Mouse (Mus musculus) midbrain, embryonic 16.5 days (tissue): ENCODE data around the gene Tenm3. TPM values are rescaled to one million over a fixed set of nuclear protein-coding genes. Genes with fewer than 3 reads are reported as not detected.
A peak's percentile ranks its signal among the peaks of the same experiment; 100 is the strongest.

ENCODE experiments used
- ATAC-seq: fragments of 200-750 bp; cut with Nextera tagmentation; 2 replicates; pipeline ENCODE4 v1.8.0; 2017; ENCODE audit warnings: moderate TSS enrichment
- H3K27ac ChIP-seq: fragments of 300-500 bp; sonication (generic); 2 replicates; pipeline ENCODE4 v1.5.1; 2014; ENCODE audit warnings: mild to moderate bottlenecking, low read length, mixed read lengths
- H3K27me3 ChIP-seq: fragments of 300-500 bp; sonication (generic); 2 replicates; pipeline ENCODE4 v1.6.1; 2014; ENCODE audit warnings: low read depth, low read length, mixed read lengths; ENCODE audit not compliant: control insufficient read depth, insufficient read depth
- H3K36me3 ChIP-seq: fragments of 300-500 bp; sonication (generic); 2 replicates; pipeline ENCODE4 v1.6.1; 2014; ENCODE audit warnings: mild to moderate bottlenecking, low read length, moderate library complexity, mixed read lengths; ENCODE audit not compliant: control insufficient read depth, insufficient read depth
- H3K4me1 ChIP-seq: fragments of 300-500 bp; sonication (generic); 2 replicates; pipeline ENCODE4 v1.6.1; 2014; ENCODE audit warnings: mild to moderate bottlenecking, low read length, mixed read lengths; ENCODE audit not compliant: control insufficient read depth, insufficient read depth
- H3K4me2 ChIP-seq: fragments of 300-500 bp; sonication (generic); 2 replicates; pipeline ENCODE4 v1.6.1; 2014; ENCODE audit warnings: mild to moderate bottlenecking, low read length, mixed read lengths
- H3K4me3 ChIP-seq: fragments of 300-500 bp; sonication (generic); 2 replicates; pipeline ENCODE4 v1.5.1; 2014; ENCODE audit warnings: low read depth, mild to moderate bottlenecking, low read length, moderate library complexity, mixed read lengths
- H3K9ac ChIP-seq: fragments of 300-500 bp; sonication (generic); 2 replicates; pipeline ENCODE4 v1.6.1; 2014; ENCODE audit warnings: low read depth, low read length, mixed read lengths
- H3K9me3 ChIP-seq: fragments of 300-500 bp; sonication (generic); replicated peaks from 2 replicates; pipeline ENCODE4 v1.6.1; 2014; ENCODE audit warnings: mild to moderate bottlenecking, low read length, mixed read lengths; ENCODE audit not compliant: control insufficient read depth, poor library complexity, severe bottlenecking
- WGBS: fragments of 180-500 bp; shearing (Covaris S2); extraction: QIAGEN DNeasy Blood & Tissue Kit; methylation state at CpG from one replicate; pipeline ENCODE4 v1.1.7; 2014; 5-methylcytosine and 5-hydroxymethylcytosine counted together
- polyA plus RNA-seq: library from polyadenylated mRNA; unstranded; fragments of >200 nt; fragmentation: Nextera tagmentation; extraction: Ambion mirVana; gene quantifications from 2 replicates; pipeline ENCODE4 v1.2.1, GENCODE M21; 2015

The Tenm3 gene
- polyA plus RNA-seq, 1 experiment from 2014 or later: 37.4 TPM

GRCm38 (mm10) chr8:48844370-48844905 lies 687 bp upstream of the Tenm3 start:
- H3K4me1 ChIP-seq: peaks cover 12% of the 10 kb centered on the region
- H3K36me3 ChIP-seq: no peaks in the 10 kb centered on the region
- no peak for ATAC-seq
- under 1% methylated on average over 14 of the region's 14 CpGs for WGBS
- H3K9me3 ChIP-seq: no peaks in the 10 kb centered on the region
- H3K4me2 ChIP-seq: peak overlapping the region; percentile 96
- peak overlapping the region; percentile 72 for H3K9ac ChIP-seq
- peak overlapping the region; percentile 84 for H3K27ac ChIP-seq
- H3K4me3 ChIP-seq: peak overlapping the region; percentile 91
- peaks cover 5% of the 10 kb centered on the region for H3K27me3 ChIP-seq

GRCm38 (mm10) chr8:48842991-48843930 lies 490 bp downstream of the Tenm3 start:
- peaks cover 5% of the 10 kb centered on the region for H3K27me3 ChIP-seq
- H3K4me3 ChIP-seq: peak overlapping the region; percentile 91
- peaks cover 12% of the 10 kb centered on the region for H3K4me1 ChIP-seq
- 2% methylated on average over 41 of the region's 93 CpGs for WGBS
- H3K36me3 ChIP-seq: no peaks in the 10 kb centered on the region
- peak overlapping the region; percentile 96 for H3K4me2 ChIP-seq
- no peaks in the 10 kb centered on the region for H3K9me3 ChIP-seq
- H3K27ac ChIP-seq: peak overlapping the region; percentile 84
- peak overlapping the region; percentile 72 for H3K9ac ChIP-seq
- peak; percentile 87 for ATAC-seq

DNA sequence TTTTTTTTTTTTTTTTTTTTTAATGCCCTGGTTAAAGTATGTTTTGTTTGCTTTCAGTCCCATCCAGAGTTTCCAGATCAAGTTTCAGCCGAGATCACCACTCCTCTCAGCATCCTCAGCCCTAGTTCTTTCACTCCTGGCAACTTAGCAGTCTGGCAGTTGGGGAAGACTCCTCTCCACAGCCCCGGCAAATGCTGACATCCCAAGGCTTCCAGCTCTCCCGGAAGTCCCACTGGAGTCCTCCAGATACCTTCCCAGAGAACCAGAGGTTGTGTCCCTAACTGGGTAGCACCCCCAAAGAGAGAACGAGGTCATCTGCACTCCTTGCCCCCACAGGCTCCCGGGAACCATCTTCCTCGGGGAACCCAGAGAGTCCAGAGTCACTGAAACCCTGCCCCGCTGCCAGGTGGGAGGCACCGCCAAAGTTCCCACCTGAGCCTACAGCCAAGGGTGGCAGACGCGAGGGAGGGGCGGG lies 1.2 kb downstream of the Tenm3 start:
- H3K9me3 ChIP-seq: no peaks in the 10 kb centered on the region
- 0% methylated on average over 10 of the region's 11 CpGs for WGBS
- peak overlapping the region; percentile 96 for H3K4me2 ChIP-seq
- peak overlapping the region; percentile 84 for H3K27ac ChIP-seq
- H3K4me3 ChIP-seq: peak overlapping the region; percentile 91
- peak overlapping the region; percentile 72 for H3K9ac ChIP-seq
- H3K36me3 ChIP-seq: no peaks in the 10 kb centered on the region
- peaks cover 12% of the 10 kb centered on the region for H3K4me1 ChIP-seq
- ATAC-seq: peak; percentile 3; the same call in 1 of the 2 replicates
- H3K27me3 ChIP-seq: peaks cover 3% of the 10 kb centered on the region; the same call in 1 of the 2 replicates

GRCm38 (mm10) chr8:48842035-48842434 lies 1.7 kb downstream of the Tenm3 start:
- peak overlapping the region; percentile 72; the same call in 1 of the 2 replicates for H3K9ac ChIP-seq
- no peak for ATAC-seq
- 3% methylated on average over 4 of the region's 4 CpGs for WGBS

DNA sequence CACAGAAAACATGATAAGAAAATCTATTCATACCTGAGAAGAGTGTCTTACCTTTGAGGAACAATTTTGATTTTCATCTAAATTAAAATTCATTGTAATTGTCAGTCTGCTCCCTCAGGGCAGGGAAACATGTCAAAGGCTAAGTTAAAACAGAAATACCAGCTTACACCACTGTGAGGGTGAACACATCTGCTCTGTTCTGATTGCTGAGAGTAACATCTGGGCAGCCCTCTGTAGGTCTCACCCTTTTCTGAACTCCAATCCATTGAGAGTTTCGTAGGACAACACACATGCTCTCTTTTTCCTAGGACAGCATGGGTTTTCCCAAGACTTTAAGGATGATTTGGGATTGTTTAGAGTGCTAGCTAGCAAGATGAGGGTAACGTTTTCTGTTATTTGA lies 8.0 kb downstream of the Tenm3 start:
- Histone ChIP-seq H3K9ac (no peak overlapping the region), H3K4me2 (peak overlapping the region; percentile 21; the same call in 1 of the 2 replicates), H3K27me3 (no peaks in the 10 kb centered on the region), H3K4me3 (no peak overlapping the region), H3K36me3 (no peaks in the 10 kb centered on the region), H3K4me1 (no peaks in the 10 kb centered on the region), H3K27ac (no peak overlapping the region), H3K9me3 (no peaks in the 10 kb centered on the region)
- WGBS: 67% methylated on average over 2 of the region's 2 CpGs
- no peak for ATAC-seq

More at GRCm38 (mm10) chr8:48842035-48842434, 1.7 kb downstream of the Tenm3 start:
- H3K4me3 ChIP-seq: peak overlapping the region; percentile 91
- peaks cover 12% of the 10 kb centered on the region for H3K4me1 ChIP-seq
- peaks cover 3% of the 10 kb centered on the region; the same call in 1 of the 2 replicates for H3K27me3 ChIP-seq
- no peaks in the 10 kb centered on the region for H3K36me3 ChIP-seq
- H3K4me2 ChIP-seq: peak overlapping the region; percentile 96
- no peaks in the 10 kb centered on the region for H3K9me3 ChIP-seq
- peak overlapping the region; percentile 84 for H3K27ac ChIP-seq

DNA sequence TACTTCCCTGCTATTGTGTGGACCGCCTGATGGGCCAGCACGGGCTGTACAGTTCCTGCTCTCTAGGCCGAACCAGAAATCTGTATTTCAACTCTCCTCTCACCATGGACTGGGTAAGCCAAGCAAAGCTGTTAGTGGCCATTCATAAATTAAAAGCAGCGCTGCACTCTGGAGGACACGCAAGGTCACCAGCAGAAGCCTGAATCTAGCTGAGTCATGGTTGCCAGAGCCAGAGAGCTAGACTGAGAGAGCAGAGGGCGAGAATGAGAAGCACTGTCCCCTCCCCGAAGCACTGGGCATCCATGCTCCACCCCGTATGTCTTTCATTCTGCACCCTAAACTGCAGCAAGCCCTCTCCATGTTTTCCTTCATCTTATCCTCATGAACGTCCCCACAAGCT lies 16.3 kb downstream of the Tenm3 start:
- no peaks in the 10 kb centered on the region for H3K36me3 ChIP-seq
- no peak for ATAC-seq

DNA sequence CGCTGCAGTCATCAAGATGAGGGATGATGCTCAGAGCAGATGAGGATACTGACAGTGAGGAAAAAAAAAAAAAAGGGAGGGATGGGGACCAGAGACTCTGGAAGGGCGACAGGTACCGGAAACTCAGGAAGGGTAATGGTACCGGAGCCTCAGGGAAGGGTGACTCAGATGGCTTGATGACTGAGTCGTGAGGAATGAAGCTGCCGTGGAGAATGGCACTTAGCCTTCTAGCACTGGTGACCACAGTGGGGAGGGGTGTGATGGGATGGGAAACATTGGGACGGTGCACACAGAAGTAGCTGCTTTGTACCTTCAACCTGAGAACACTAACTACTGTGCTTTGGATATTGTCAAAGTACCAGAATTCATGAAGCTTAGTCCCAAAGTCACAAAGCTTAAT lies 18.1 kb downstream of the Tenm3 start:
- Histone ChIP-seq H3K9me3 (no peaks in the 10 kb centered on the region), H3K27me3 (no peaks in the 10 kb centered on the region), H3K4me3 (no peak overlapping the region), H3K27ac (no peak overlapping the region), H3K36me3 (no peaks in the 10 kb centered on the region), H3K9ac (no peak overlapping the region), H3K4me2 (no peak overlapping the region), H3K4me1 (no peaks in the 10 kb centered on the region)
- no peak for ATAC-seq
- WGBS: 98% methylated on average over 7 of the region's 7 CpGs

More for the DNA sequence above, 16.3 kb downstream of the Tenm3 start:
- H3K4me2 ChIP-seq: no peak overlapping the region
- no peaks in the 10 kb centered on the region for H3K4me1 ChIP-seq
- no peak overlapping the region for H3K27ac ChIP-seq
- H3K9ac ChIP-seq: no peak overlapping the region
- H3K27me3 ChIP-seq: no peaks in the 10 kb centered on the region
- WGBS: 63% methylated on average over 9 of the region's 9 CpGs
- H3K4me3 ChIP-seq: no peak overlapping the region
- no peaks in the 10 kb centered on the region for H3K9me3 ChIP-seq

DNA sequence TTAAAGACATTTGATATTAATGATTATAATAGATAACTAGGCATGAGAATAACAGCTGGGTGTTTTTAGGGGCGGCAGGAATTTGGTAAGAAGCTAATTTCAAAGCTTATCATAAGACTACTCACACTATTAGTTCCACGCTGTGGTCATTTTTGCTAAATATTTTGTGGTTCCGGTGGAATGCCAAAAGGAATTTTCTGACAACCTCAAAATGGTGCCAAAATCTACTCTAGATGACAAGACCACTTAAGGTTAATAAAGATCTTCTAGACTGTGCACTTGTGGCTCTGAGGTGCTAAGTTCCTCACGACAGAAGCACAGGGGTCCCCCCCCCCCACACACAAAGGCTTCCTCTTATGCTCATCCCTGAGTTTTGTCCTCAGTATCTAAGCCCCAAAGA lies 21.5 kb downstream of the Tenm3 start:
- H3K4me2 ChIP-seq: no peak overlapping the region
- H3K4me1 ChIP-seq: 0 out of 2 replicates have a peak, but pooled peaks cover 2% of the 10 kb centered on the region
- 90% methylated on average over 4 of the region's 4 CpGs for WGBS
- no peaks in the 10 kb centered on the region for H3K36me3 ChIP-seq
- no peak overlapping the region for H3K9ac ChIP-seq
- H3K27ac ChIP-seq: no peak overlapping the region
- H3K9me3 ChIP-seq: no peaks in the 10 kb centered on the region
- H3K4me3 ChIP-seq: no peak overlapping the region
- ATAC-seq: no peak
- H3K27me3 ChIP-seq: no peaks in the 10 kb centered on the region

DNA sequence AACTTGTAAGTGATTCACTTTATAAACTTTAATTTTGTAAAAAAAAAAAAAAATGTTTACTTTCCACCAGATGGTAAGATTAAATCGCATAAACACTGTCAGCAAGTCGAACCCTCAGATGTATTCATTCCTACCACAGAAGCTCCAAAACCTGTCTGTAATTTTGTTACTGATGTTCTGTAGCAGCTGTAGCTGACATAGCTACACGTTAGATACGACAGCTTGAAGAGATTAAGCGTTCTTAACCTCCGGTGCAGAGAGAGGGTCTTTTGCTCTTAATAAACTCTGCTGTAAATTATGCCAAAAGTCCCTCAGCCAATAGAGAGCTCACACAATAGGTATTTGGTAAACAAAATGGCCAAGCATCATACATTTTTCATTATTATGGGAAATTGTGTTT lies 23.8 kb downstream of the Tenm3 start:
- 0 out of 2 replicates have a peak, but pooled peaks cover 2% of the 10 kb centered on the region for H3K4me1 ChIP-seq
- WGBS: 26% methylated on average over 6 of the region's 6 CpGs

More for the DNA sequence above, 23.8 kb downstream of the Tenm3 start:
- Histone ChIP-seq H3K4me3 (no peak overlapping the region), H3K9me3 (no peaks in the 10 kb centered on the region), H3K36me3 (no peaks in the 10 kb centered on the region), H3K9ac (no peak overlapping the region), H3K27me3 (no peaks in the 10 kb centered on the region), H3K4me2 (no peak overlapping the region), H3K27ac (no peak overlapping the region)
- ATAC-seq: no peak
